Mouse (Mus musculus): Measurements from ENCODE around the gene Mbip. TPM values are rescaled to one million over a fixed set of nuclear protein-coding genes. Genes with fewer than 3 reads are reported as not detected.

The Mbip gene
- polyA plus RNA-seq, 1 experiment from 2014 or later = 46.3 TPM

DNA sequence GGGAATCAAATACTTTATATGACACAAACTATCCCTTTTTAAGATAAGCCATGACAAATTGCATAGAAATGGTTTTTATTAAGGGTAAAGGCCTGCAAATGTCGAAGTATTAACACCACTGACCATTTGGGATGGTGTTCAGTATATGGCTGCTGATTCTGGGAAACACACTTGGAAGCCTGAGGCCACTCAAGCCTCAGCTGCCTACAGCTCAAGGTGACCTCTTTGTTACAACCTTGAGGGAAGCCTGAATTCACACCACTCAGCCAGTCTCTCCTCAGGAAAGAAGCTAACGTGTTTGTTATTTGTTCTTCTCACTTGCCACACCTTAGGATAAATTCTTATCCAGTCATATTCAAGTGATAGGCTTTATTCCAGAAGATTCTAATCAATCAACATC, 61.5 kb downstream of the Mbip start:
- WGBS = 70% methylated on average over 2 of the region's 2 CpGs
- Histone ChIP-seq H3K27me3 (no peaks in the 10 kb centered on the region), H3K4me2 (no peak overlapping the region), H3K27ac (no peak overlapping the region), H3K9ac (no peak overlapping the region), H3K4me3 (no peak overlapping the region), H3K36me3 (no peaks in the 10 kb centered on the region), H3K9me3 (no peaks in the 10 kb centered on the region), H3K4me1 (no peaks in the 10 kb centered on the region)
- ATAC-seq (ENCODE audit: insufficient number of reproducible peaks, insufficient read depth, low FRiP score, low TSS enrichment, low read depth) = no peak

GRCm38 (mm10) chr12:56281649-56282048, 64.0 kb downstream of the Mbip start:
- ATAC-seq (ENCODE audit: insufficient number of reproducible peaks, insufficient read depth, low FRiP score, low TSS enrichment, low read depth) = no peak
- Histone ChIP-seq H3K4me3 (no peak overlapping the region), H3K9ac (no peak overlapping the region), H3K4me1 (no peaks in the 10 kb centered on the region), H3K27me3 (no peaks in the 10 kb centered on the region), H3K36me3 (no peaks in the 10 kb centered on the region), H3K4me2 (no peak overlapping the region), H3K9me3 (no peaks in the 10 kb centered on the region), H3K27ac (no peak overlapping the region)
- WGBS = 72% methylated on average over 3 of the region's 3 CpGs

Other genes with a start within 250 kb of the Mbip start
- 0.15 TPM in 1 of 2 replicates, not detected in the other for gene Nkx2-1, start 191.0 kb upstream of the Mbip start, polyA plus RNA-seq (2015; fragmentation: Nextera tagmentation; extraction: Ambion mirVana)